Mouse (Mus musculus): ENCODE data around the gene Ppp2r5c. TPM values are rescaled to one million over a fixed set of nuclear protein-coding genes. Genes with fewer than 3 reads are reported as not detected.

The Ppp2r5c gene
- polyA plus RNA-seq, 1 experiment from 2014 or later: 168 TPM

GRCm38 (mm10) chr12:110555536-110556240 is 108.8 kb downstream of the Ppp2r5c start:
- no peaks in the 10 kb centered on the region for H3K4me1 ChIP-seq (ENCODE audit: control insufficient read depth, insufficient read depth, low read length)
- H3K4me2 ChIP-seq (replicated peaks; ENCODE audit: low read depth, low read length): no peak overlapping the region
- H3K4me3 ChIP-seq (ENCODE audit: low read depth, low read length): no peak overlapping the region
- H3K27me3 ChIP-seq (ENCODE audit: control insufficient read depth, insufficient read depth, low read length): no peaks in the 10 kb centered on the region
- no peak overlapping the region for H3K27ac ChIP-seq (ENCODE audit: low read length)
- H3K36me3 ChIP-seq (ENCODE audit: control insufficient read depth, insufficient read depth, low read length): peaks cover 72% of the 10 kb centered on the region
- no peak for ATAC-seq (ENCODE audit: insufficient number of reproducible peaks, insufficient read depth, low FRiP score, low read depth)
- H3K9me3 ChIP-seq (ENCODE audit: control insufficient read depth, low read depth, low read length): no peaks in the 10 kb centered on the region
- no peak overlapping the region for H3K9ac ChIP-seq (replicated peaks; ENCODE audit: low read depth, low read length)
- WGBS: 90% methylated on average over 21 of the region's 21 CpGs

- Histone ChIP-seq H3K27ac (ENCODE audit: low read length) (no peak overlapping the region), H3K9me3 (ENCODE audit: control insufficient read depth, low read depth, low read length) (no peaks in the 10 kb centered on the region), H3K36me3 (ENCODE audit: control insufficient read depth, insufficient read depth, low read length) (peaks cover 73% of the 10 kb centered on the region), H3K4me1 (ENCODE audit: control insufficient read depth, insufficient read depth, low read length) (no peaks in the 10 kb centered on the region), H3K9ac (replicated peaks; ENCODE audit: low read depth, low read length) (no peak overlapping the region), H3K4me3 (ENCODE audit: low read depth, low read length) (no peak overlapping the region), H3K4me2 (replicated peaks; ENCODE audit: low read depth, low read length) (no peak overlapping the region), H3K27me3 (ENCODE audit: control insufficient read depth, insufficient read depth, low read length) (no peaks in the 10 kb centered on the region)
- WGBS: 87% methylated on average over 18 of the region's 18 CpGs
- no peak for ATAC-seq (ENCODE audit: insufficient number of reproducible peaks, insufficient read depth, low FRiP score, low read depth)
These were observed 110.1 kb downstream of the Ppp2r5c start for GRCm38 (mm10) chr12:110556861-110557628.

DNA sequence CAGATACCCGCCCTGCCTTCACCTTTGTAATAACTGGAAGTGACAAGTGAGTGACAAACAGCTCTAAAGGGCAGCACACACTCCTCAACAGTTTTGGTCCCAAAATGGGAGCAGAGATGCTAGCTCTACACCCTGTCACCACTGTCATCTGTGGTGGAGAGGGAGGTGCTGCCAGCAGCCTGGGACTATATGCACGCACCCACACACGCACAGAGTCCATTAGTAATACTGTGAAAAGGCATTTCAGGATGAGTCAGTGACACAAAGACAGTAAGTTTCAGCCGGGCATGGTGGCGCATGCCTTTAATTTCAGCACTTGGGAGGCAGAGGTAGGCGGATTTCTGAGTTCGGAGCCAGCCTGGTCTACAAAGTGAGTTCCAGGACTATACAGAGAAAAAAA is 111.3 kb downstream of the Ppp2r5c start:
- Histone ChIP-seq H3K4me1 (ENCODE audit: control insufficient read depth, insufficient read depth, low read length) (no peaks in the 10 kb centered on the region), H3K27ac (ENCODE audit: low read length) (no peak overlapping the region), H3K9me3 (ENCODE audit: control insufficient read depth, low read depth, low read length) (no peaks in the 10 kb centered on the region), H3K27me3 (ENCODE audit: control insufficient read depth, insufficient read depth, low read length) (no peaks in the 10 kb centered on the region), H3K4me3 (ENCODE audit: low read depth, low read length) (no peak overlapping the region), H3K9ac (replicated peaks; ENCODE audit: low read depth, low read length) (no peak overlapping the region), H3K36me3 (ENCODE audit: control insufficient read depth, insufficient read depth, low read length) (peaks cover 71% of the 10 kb centered on the region), H3K4me2 (replicated peaks; ENCODE audit: low read depth, low read length) (no peak overlapping the region)
- 97% methylated on average over 7 of the region's 7 CpGs for WGBS
- no peak for ATAC-seq (ENCODE audit: insufficient number of reproducible peaks, insufficient read depth, low FRiP score, low read depth)

DNA sequence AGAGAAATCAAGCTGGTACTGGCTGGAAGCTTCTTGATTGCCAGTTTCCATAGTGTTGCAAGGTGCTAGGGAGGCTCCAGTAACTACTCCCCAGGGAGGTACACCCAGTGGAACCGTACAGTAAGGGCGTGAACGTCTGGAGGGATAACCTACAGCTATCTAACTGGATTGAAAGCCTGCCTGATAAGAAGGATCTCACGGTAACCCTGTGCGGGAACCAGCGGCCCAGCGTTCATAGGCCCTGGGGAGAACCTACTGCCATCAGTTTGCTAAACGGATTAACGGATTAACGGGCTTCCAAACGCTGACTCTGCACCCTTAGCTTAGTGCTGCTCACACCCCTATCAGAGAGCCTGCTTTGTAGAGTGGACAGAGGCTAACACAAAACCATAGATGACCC is 116.5 kb downstream of the Ppp2r5c start:
- no peak for ATAC-seq (ENCODE audit: insufficient number of reproducible peaks, insufficient read depth, low FRiP score, low read depth)
- Histone ChIP-seq H3K9ac (replicated peaks; ENCODE audit: low read depth, low read length) (no peak overlapping the region), H3K27me3 (ENCODE audit: control insufficient read depth, insufficient read depth, low read length) (no peaks in the 10 kb centered on the region), H3K36me3 (ENCODE audit: control insufficient read depth, insufficient read depth, low read length) (peaks cover 53% of the 10 kb centered on the region), H3K9me3 (ENCODE audit: control insufficient read depth, low read depth, low read length) (no peaks in the 10 kb centered on the region), H3K4me2 (replicated peaks; ENCODE audit: low read depth, low read length) (no peak overlapping the region), H3K4me1 (ENCODE audit: control insufficient read depth, insufficient read depth, low read length) (no peaks in the 10 kb centered on the region), H3K27ac (ENCODE audit: low read length) (no peak overlapping the region), H3K4me3 (ENCODE audit: low read depth, low read length) (no peak overlapping the region)
- 80% methylated on average over 11 of the region's 11 CpGs for WGBS

DNA sequence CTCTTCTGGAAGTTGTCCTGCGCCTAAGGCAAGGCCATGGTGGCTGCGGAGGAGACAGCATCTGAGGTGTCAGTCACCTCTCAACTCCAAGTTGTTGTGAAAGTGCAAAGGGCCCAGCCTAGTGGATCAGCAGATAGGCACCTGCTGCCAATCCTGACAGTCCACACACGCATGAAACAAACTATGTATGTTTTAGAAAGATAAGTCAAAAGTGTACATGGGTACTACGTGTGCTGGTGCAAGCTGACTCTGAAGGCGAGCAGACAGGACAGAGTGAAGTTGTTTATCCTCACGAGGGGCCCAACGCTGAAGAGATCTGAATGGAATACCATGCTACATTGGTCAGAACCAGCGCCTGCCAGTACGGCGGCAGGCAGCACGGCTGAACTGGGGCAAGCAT is 117.9 kb downstream of the Ppp2r5c start:
- Histone ChIP-seq H3K4me2 (replicated peaks; ENCODE audit: low read depth, low read length) (no peak overlapping the region), H3K27me3 (ENCODE audit: control insufficient read depth, insufficient read depth, low read length) (no peaks in the 10 kb centered on the region), H3K9me3 (ENCODE audit: control insufficient read depth, low read depth, low read length) (no peaks in the 10 kb centered on the region), H3K4me1 (ENCODE audit: control insufficient read depth, insufficient read depth, low read length) (no peaks in the 10 kb centered on the region), H3K36me3 (ENCODE audit: control insufficient read depth, insufficient read depth, low read length) (peaks cover 58% of the 10 kb centered on the region), H3K27ac (ENCODE audit: low read length) (no peak overlapping the region), H3K9ac (replicated peaks; ENCODE audit: low read depth, low read length) (no peak overlapping the region), H3K4me3 (ENCODE audit: low read depth, low read length) (no peak overlapping the region)
- ATAC-seq (ENCODE audit: insufficient number of reproducible peaks, insufficient read depth, low FRiP score, low read depth): no peak
- 95% methylated on average over 11 of the region's 11 CpGs for WGBS

GRCm38 (mm10) chr12:110566366-110566765 is 119.4 kb downstream of the Ppp2r5c start:
- H3K4me2 ChIP-seq (replicated peaks; ENCODE audit: low read depth, low read length): no peak overlapping the region
- 92% methylated on average over 9 of the region's 9 CpGs for WGBS
- no peaks in the 10 kb centered on the region for H3K9me3 ChIP-seq (ENCODE audit: control insufficient read depth, low read depth, low read length)
- no peak overlapping the region for H3K9ac ChIP-seq (replicated peaks; ENCODE audit: low read depth, low read length)
- no peak for ATAC-seq (ENCODE audit: insufficient number of reproducible peaks, insufficient read depth, low FRiP score, low read depth)
- H3K36me3 ChIP-seq (ENCODE audit: control insufficient read depth, insufficient read depth, low read length): peaks cover 52% of the 10 kb centered on the region
- no peak overlapping the region for H3K4me3 ChIP-seq (ENCODE audit: low read depth, low read length)
- no peaks in the 10 kb centered on the region for H3K27me3 ChIP-seq (ENCODE audit: control insufficient read depth, insufficient read depth, low read length)
- no peaks in the 10 kb centered on the region for H3K4me1 ChIP-seq (ENCODE audit: control insufficient read depth, insufficient read depth, low read length)
- no peak overlapping the region for H3K27ac ChIP-seq (ENCODE audit: low read length)

- ATAC-seq (ENCODE audit: insufficient number of reproducible peaks, insufficient read depth, low FRiP score, low read depth): no peak
- Histone ChIP-seq H3K36me3 (ENCODE audit: control insufficient read depth, insufficient read depth, low read length) (peaks cover 40% of the 10 kb centered on the region), H3K4me1 (ENCODE audit: control insufficient read depth, insufficient read depth, low read length) (no peaks in the 10 kb centered on the region)
These were observed 124.1 kb downstream of the Ppp2r5c start for GRCm38 (mm10) chr12:110571050-110571449.

DNA sequence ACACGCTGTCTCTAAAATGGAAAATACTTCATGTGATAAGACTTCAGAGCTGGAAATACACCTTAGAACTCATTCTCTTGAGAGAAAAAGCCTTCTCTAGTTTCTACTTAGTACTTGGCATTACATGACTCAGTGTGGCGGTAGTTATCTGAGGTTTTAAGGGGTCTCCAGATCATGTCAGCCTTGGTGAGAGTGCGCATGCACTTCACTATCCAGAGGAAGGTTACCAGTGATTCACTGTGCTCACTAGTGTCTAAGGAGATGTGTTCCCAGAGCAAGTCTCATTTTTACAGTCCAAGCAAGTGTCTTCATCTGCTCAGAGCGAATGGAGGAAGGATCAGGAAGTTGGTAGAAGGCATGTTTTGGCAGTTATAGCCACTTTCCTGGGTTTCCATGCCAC is 125.4 kb downstream of the Ppp2r5c start:
- Histone ChIP-seq H3K27ac (ENCODE audit: low read length) (no peak overlapping the region), H3K4me1 (ENCODE audit: control insufficient read depth, insufficient read depth, low read length) (no peaks in the 10 kb centered on the region), H3K4me3 (ENCODE audit: low read depth, low read length) (no peak overlapping the region), H3K4me2 (replicated peaks; ENCODE audit: low read depth, low read length) (no peak overlapping the region), H3K9ac (replicated peaks; ENCODE audit: low read depth, low read length) (no peak overlapping the region), H3K27me3 (ENCODE audit: control insufficient read depth, insufficient read depth, low read length) (no peaks in the 10 kb centered on the region), H3K9me3 (ENCODE audit: control insufficient read depth, low read depth, low read length) (no peaks in the 10 kb centered on the region), H3K36me3 (ENCODE audit: control insufficient read depth, insufficient read depth, low read length) (peaks cover 29% of the 10 kb centered on the region)
- no peak for ATAC-seq (ENCODE audit: insufficient number of reproducible peaks, insufficient read depth, low FRiP score, low read depth)
- 95% methylated on average over 4 of the region's 4 CpGs for WGBS

More at GRCm38 (mm10) chr12:110571050-110571449, 124.1 kb downstream of the Ppp2r5c start:
- Histone ChIP-seq H3K27me3 (ENCODE audit: control insufficient read depth, insufficient read depth, low read length) (no peaks in the 10 kb centered on the region), H3K9me3 (ENCODE audit: control insufficient read depth, low read depth, low read length) (no peaks in the 10 kb centered on the region), H3K27ac (ENCODE audit: low read length) (no peak overlapping the region), H3K4me3 (ENCODE audit: low read depth, low read length) (no peak overlapping the region), H3K9ac (replicated peaks; ENCODE audit: low read depth, low read length) (no peak overlapping the region), H3K4me2 (replicated peaks; ENCODE audit: low read depth, low read length) (no peak overlapping the region)
- WGBS: 89% methylated on average over 10 of the region's 10 CpGs
